Comparison of ENCODE assay signal across 8 mouse cellular contexts in the genomic region with DNA sequence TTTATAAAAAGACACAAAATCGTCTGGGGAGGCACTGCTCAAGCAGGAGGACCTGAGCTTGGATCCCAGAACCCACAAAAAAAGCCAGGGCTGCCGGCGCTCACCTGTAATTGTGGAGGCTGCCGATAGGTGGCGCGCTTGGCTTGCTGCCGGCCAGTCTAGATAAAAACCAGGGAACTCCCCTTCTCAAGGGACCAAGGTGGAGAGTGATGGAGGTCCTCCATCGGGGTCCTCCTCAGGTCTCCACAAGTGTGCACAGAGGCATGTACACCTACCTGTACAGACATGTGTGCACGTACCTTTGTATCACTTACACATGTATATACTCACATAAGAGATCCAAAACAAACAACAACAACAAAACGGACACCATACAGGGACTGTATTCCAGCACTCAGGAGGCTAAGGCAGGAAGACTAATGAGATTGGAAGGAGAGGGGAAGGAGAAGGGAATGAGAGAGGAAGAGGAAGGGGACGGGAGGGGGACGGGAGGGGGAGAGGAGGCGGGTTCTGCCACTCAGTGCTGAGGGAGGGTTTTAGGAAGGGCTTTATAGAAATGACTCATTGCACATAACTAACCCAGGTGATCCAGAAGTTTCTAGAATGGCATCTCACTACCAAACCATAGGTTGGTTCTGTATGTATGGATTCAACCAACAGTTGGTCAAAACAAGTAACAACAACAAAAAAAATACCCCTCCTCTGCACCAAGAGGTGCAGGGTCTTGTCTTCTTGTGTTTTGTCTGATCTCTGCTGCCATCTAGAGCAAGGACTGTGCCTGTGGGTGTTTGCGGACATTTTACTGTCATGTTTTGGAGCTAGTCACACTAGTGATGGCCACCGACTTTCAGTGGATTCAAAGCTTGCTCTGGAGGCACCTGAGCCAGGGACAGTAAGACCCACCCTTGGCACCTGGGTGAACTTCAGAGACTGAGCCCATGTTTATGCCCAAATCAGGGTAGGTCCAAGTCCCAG. TPM values are rescaled to one million over a fixed set of nuclear protein-coding genes. Genes with fewer than 3 reads are reported as not detected.
DNase-seq lines count a peak whose midpoint lies in the region; ATAC-seq and TF ChIP-seq lines count a peak whose summit lies in the region.

No protein-coding gene starts in this region.

- no peaks in the 10 kb centered on the region for H3K36me3 ChIP-seq in hindbrain, embryonic 10.5 days
- no peaks in the 10 kb centered on the region for H3K36me3 ChIP-seq in hindbrain, embryonic 12.5 days
- H3K36me3 ChIP-seq in limb, embryonic 10.5 days = no peaks in the 10 kb centered on the region
- no peaks in the 10 kb centered on the region for H3K36me3 ChIP-seq in testis, adult 2 months (ENCODE audit: control insufficient read depth, insufficient read depth, low read length)

- no peaks in the 10 kb centered on the region for H3K4me1 ChIP-seq in hindbrain, embryonic 10.5 days (replicated peaks)
- no peaks in the 10 kb centered on the region for H3K4me1 ChIP-seq in hindbrain, embryonic 12.5 days
- no peaks in the 10 kb centered on the region for H3K4me1 ChIP-seq in limb, embryonic 10.5 days
- H3K4me1 ChIP-seq in testis, adult 2 months (ENCODE audit: control insufficient read depth, insufficient read depth, low read length) = no peaks in the 10 kb centered on the region; the same call in 1 of the 2 replicates

- no peak overlapping the region for H3K4me3 ChIP-seq in hindbrain, embryonic 10.5 days
- no peak overlapping the region for H3K4me3 ChIP-seq in hindbrain, embryonic 12.5 days
- H3K4me3 ChIP-seq in limb, embryonic 10.5 days = no peak overlapping the region
- H3K4me3 ChIP-seq in testis, adult 2 months (ENCODE audit: control insufficient read depth, low read depth, low read length) = no peak overlapping the region

- H3K9ac ChIP-seq in hindbrain, embryonic 12.5 days = no peak overlapping the region

- 38% methylated on average over 15 of the region's 15 CpGs for WGBS in hindbrain, embryonic 10.5 days
- 37% methylated on average over 15 of the region's 15 CpGs for WGBS in hindbrain, embryonic 12.5 days
- 41% methylated on average over 15 of the region's 15 CpGs for whole genome bisulfite sequencing in limb, embryonic 10.5 days

- no peak overlapping the region for H3K4me2 ChIP-seq in hindbrain, embryonic 12.5 days (replicated peaks)

- ATAC-seq in hindbrain, embryonic 12.5 days (ENCODE audit: low FRiP score) = no peak
- ATAC-seq in hematopoietic stem cell, adult 5-6 weeks (replicated peaks in 1 of 2; ENCODE audit: insufficient read depth in 1 of 2, low FRiP score in 2 of 2, low TSS enrichment in 1 of 2, low read depth in 1 of 2, poor library complexity in 2 of 2, severe bottlenecking in 2 of 2) = peak; percentile 46 to 66; a peak in 3 of 4 replicates

- DNase-seq in hindbrain, embryonic 10.5 days (ENCODE audit: low spot score) = peak; percentile 56
- peak; percentile 24 for DNase-seq in brain, adult 2 months (ENCODE audit: low read depth, low spot score)
- peak; percentile 34 for DNase-seq in forelimb bud, embryonic 11.5 days (ENCODE audit: low read depth, low spot score)
- DNase-seq in limb, embryonic 10.5 days (ENCODE audit: low spot score) = peak; percentile 79
- peak; percentile 35 to 61 for DNase-seq in natural killer cell, adult 2 months (ENCODE audit: low spot score in 2 of 2)

- no peak for TF ChIP-seq POLR2A in testis, adult 2 months (IDR thresholded peaks at IDR 0.05; ENCODE audit: control insufficient read depth, low read depth, low read length)

- no peaks in the 10 kb centered on the region for H3K9me3 ChIP-seq in hindbrain, embryonic 10.5 days
- H3K9me3 ChIP-seq in hindbrain, embryonic 12.5 days (replicated peaks) = no peaks in the 10 kb centered on the region
- no peaks in the 10 kb centered on the region for H3K9me3 ChIP-seq in limb, embryonic 10.5 days (replicated peaks)

- H3K27me3 ChIP-seq in hindbrain, embryonic 10.5 days (ENCODE audit: insufficient read depth, poor library complexity, severe bottlenecking) = no peaks in the 10 kb centered on the region
- no peaks in the 10 kb centered on the region for H3K27me3 ChIP-seq in hindbrain, embryonic 12.5 days
- no peaks in the 10 kb centered on the region for H3K27me3 ChIP-seq in limb, embryonic 10.5 days (ENCODE audit: low read depth, poor library complexity, severe bottlenecking)
- no peaks in the 10 kb centered on the region for H3K27me3 ChIP-seq in testis, adult 2 months (ENCODE audit: control insufficient read depth, insufficient read depth, low read length)

- peak; percentile 97 for TF ChIP-seq CTCF in testis, adult 2 months (IDR thresholded peaks at IDR 0.05; ENCODE audit: control insufficient read depth, insufficient read depth, insufficient replicate concordance, low read depth, low read length)

- H3K27ac ChIP-seq in hindbrain, embryonic 10.5 days = no peak overlapping the region
- no peak overlapping the region for H3K27ac ChIP-seq in hindbrain, embryonic 12.5 days
- H3K27ac ChIP-seq in limb, embryonic 10.5 days = no peak overlapping the region
- H3K27ac ChIP-seq in testis, adult 2 months (ENCODE audit: control insufficient read depth, insufficient read depth, low read depth, low read length) = no peak overlapping the region

RNA-seq across cellular contexts. Expression of a gene that starts 10.3 kb away (rescaled TPM):
- not detected in 2 replicates for polyA plus RNA-seq in hindbrain, embryonic 10.5 days (2016; fragmentation: Nextera tagmentation; extraction: Ambion mirVana)
- not detected in 2 replicates for polyA plus RNA-seq in hindbrain, embryonic 12.5 days (2016; fragmentation: Nextera tagmentation; extraction: Ambion mirVana)
- total RNA-seq in hematopoietic stem cell, adult 5-6 weeks (2017) = not detected in 2 replicates
- 0.09 TPM in 1 of 2 replicates, not detected in the other for polyA plus RNA-seq in limb, embryonic 10.5 days (2016; fragmentation: Nextera tagmentation; extraction: Ambion mirVana)
- polyA plus RNA-seq in testis, adult 2 months (2012; rRNA removed) = 0.07 and 0.34 TPM in 2 replicates

Comparison
In these comparisons a context has a peak if more than half of its experiments do, and no peak if none do; other contexts are left out.
1. DNase-seq: peak in every context shown above with its lines; median percentile 79 in limb, embryonic 10.5 days; 56 in hindbrain, embryonic 10.5 days; 48 in natural killer cell, adult 2 months; 34 in forelimb bud, embryonic 11.5 days; 24 in brain, adult 2 months.